Mouse (Mus musculus) T-helper 17 cell (primary cell): ENCODE results near the gene Cracr2b.

Experiments
- in situ Hi-C, 2 experiments: fragments of 300-600 bp; cut with MboI, MseI; formaldehyde crosslinking; loops; 1 replicate in 1 of 2; 2 replicates in 1 of 2; pipeline ENCODE4 v1.15.1; 2025; ENCODE audit warnings: high pct_unique_total_duplicates in 2 of 2

The Cracr2b gene

GRCm38 (mm10) chr7:141483114-141483653, 22.3 kb downstream of the Cracr2b start:
- in situ Hi-C loops = loop anchor here (5.0 kb wide), 2 partner anchors 184 to 189 kb away; no protein-coding TSS in a partner anchor

GRCm38 (mm10) chr7:141484186-141485120, 23.6 kb downstream of the Cracr2b start:
- in situ Hi-C loops = loop anchor here (5.0 kb wide), 4 partner anchors 38 to 188 kb away; no protein-coding TSS in a partner anchor

GRCm38 (mm10) chr7:141485186-141485585, 24.3 kb downstream of the Cracr2b start:
- in situ Hi-C loops = loop anchor here (5.0 kb wide), 2 partner anchors 37 to 42 kb away; no protein-coding TSS in a partner anchor

GRCm38 (mm10) chr7:141485606-141486005, 24.7 kb downstream of the Cracr2b start:
- in situ Hi-C loops = loop anchor here (5.0 kb wide), 2 partner anchors 37 to 42 kb away; no protein-coding TSS in a partner anchor

GRCm38 (mm10) chr7:141486239-141486638, 25.3 kb downstream of the Cracr2b start:
- in situ Hi-C loops = loop anchor here (5.0 kb wide), 2 partner anchors 36 to 41 kb away; no protein-coding TSS in a partner anchor

- in situ Hi-C loops = loop anchor here (5.0 kb wide), 2 partner anchors 35 to 40 kb away; no protein-coding TSS in a partner anchor
These were observed 26.2 kb downstream of the Cracr2b start for GRCm38 (mm10) chr7:141487141-141487540.

- in situ Hi-C loops = loop anchor here in 1 of 2 experiments (10.0 kb wide), 1 partner anchor 284 kb away; no protein-coding TSS in a partner anchor
These were observed 30.3 kb downstream of the Cracr2b start for GRCm38 (mm10) chr7:141491151-141491550.

- in situ Hi-C loops = loop anchor here in 1 of 2 experiments (10.0 kb wide), 1 partner anchor 282 kb away; no protein-coding TSS in a partner anchor
These were observed 31.8 kb downstream of the Cracr2b start for GRCm38 (mm10) chr7:141492738-141493137.

- in situ Hi-C loops = loop anchor here in 1 of 2 experiments (10.0 kb wide), 1 partner anchor 281 kb away; no protein-coding TSS in a partner anchor
These were observed 32.8 kb downstream of the Cracr2b start for GRCm38 (mm10) chr7:141493729-141494128.

GRCm38 (mm10) chr7:141495379-141495778, 34.5 kb downstream of the Cracr2b start:
- in situ Hi-C loops = loop anchor here in 1 of 2 experiments (10.0 kb wide), 1 partner anchor 279 kb away; no protein-coding TSS in a partner anchor

GRCm38 (mm10) chr7:141495940-141496339, 35.0 kb downstream of the Cracr2b start:
- in situ Hi-C loops = loop anchor here in 1 of 2 experiments (10.0 kb wide), 1 partner anchor 279 kb away; no protein-coding TSS in a partner anchor

- in situ Hi-C loops = loop anchor here in 1 of 2 experiments (10.0 kb wide), 1 partner anchor 277 kb away; no protein-coding TSS in a partner anchor
These were observed 36.7 kb downstream of the Cracr2b start for GRCm38 (mm10) chr7:141497600-141497999.

GRCm38 (mm10) chr7:141501820-141502555, 41.1 kb downstream of the Cracr2b start:
- in situ Hi-C loops = loop anchor here in 1 of 2 experiments (5.0 kb wide), 1 partner anchor 255 kb away; no protein-coding TSS in a partner anchor

GRCm38 (mm10) chr7:141502556-141502905, 41.6 kb downstream of the Cracr2b start:
- in situ Hi-C loops = loop anchor here in 1 of 2 experiments (5.0 kb wide), 1 partner anchor 255 kb away; no protein-coding TSS in a partner anchor

GRCm38 (mm10) chr7:141506278-141506677, 45.4 kb downstream of the Cracr2b start:
- in situ Hi-C loops = no loop called here

GRCm38 (mm10) chr7:141508160-141508559, 47.3 kb downstream of the Cracr2b start:
- in situ Hi-C loops = no loop called here

GRCm38 (mm10) chr7:141510196-141510595, 49.3 kb downstream of the Cracr2b start:
- in situ Hi-C loops = no loop called here

- in situ Hi-C loops = no loop called here
These were observed 49.8 kb downstream of the Cracr2b start for GRCm38 (mm10) chr7:141510681-141511191.
